Mouse (Mus musculus) heart, postnatal 36 days (tissue): ENCODE results near the gene Cyp1a2. TPM values are rescaled to one million over a fixed set of nuclear protein-coding genes. Genes with fewer than 3 reads are reported as not detected.
"Not testable (repeated sequence)": the region's sequence is repeated elsewhere in the genome, so short reads cannot be mapped to it uniquely, and the experiment has no call there.

ENCODE experiments used
- DNase-seq, 2 experiments: peaks; one replicate each; pipeline ENCODE4 v3.0.0; 2021 to 2022
- intact Hi-C: fragments of 180-260 bp; cut with DNase I; formaldehyde crosslinking; loops from one replicate; pipeline ENCODE4 v1.15.1; 2025
- total RNA-seq, 2 experiments: library from RNA; stranded (reverse); gene quantifications; 2 replicates each; pipeline ENCODE4 v1.2.3; 2021

Gene Cyp1a2
- total RNA-seq = not detected

DNA sequence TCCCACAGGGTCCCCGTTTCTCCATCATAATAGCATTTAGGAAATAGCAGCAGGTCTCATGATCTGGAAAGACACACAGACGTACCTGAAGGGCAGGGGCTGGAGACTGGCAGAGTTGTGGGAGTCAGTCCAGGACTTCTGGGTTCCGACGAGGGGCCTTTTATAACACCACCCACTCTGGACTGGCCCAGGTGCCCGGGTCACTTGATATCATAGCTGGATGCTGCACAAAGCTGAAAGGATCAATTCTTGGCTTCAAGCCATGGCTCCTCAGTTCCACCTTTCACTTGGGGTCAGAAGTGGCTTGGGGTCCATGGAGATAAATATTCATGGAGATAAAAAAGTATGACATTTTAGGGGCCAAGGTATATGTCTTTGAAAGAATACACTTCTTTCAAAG, at the start of gene Cyp1a2:
TSS of gene Cyp1a2 (minus strand) at position 184 of the 400 bp plus-strand sequence.
- intact Hi-C loops = no loop called here
- DNase-seq = no peak

DNA sequence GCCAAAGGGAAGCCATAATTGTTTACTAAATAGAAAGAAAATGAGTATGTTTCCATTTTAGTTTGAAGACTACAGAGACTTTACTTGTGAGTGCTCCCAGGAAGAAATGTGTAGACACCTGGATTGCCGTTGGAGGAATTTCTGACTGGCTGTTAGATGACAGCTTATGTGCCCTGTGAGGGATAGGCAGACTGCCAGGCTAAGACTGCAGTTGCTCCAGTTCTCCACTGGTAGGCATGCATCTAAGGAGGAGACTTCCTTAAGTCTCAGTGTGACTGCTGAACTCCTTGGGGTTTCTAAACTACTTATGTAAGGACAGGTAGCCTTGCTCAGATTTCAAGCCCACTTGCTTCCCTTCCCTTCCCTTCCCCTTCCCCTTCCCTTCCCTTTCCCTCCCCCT, 44.8 kb upstream of the Cyp1a2 start:
- intact Hi-C loops = no loop called here
- no peak for DNase-seq

DNA sequence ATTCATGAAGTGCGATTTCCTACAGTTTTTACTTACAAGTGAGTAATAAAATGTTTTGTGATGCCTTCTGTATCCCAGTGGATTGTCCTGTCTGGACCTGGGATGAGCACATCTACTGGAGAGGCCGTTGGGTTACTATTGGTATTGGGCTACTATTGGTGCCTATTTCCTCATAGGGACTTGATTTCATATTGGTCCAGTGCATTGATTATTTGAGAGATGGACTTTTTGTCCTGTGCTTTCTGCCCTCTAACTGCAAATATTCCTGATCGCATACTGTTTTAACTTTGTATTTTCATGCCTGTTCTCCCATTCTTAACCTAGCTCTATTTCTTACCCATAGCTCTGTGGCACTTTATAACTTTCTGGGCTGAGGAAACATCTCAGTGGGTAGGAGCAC, 41.2 kb upstream of the Cyp1a2 start:
- no peak for DNase-seq
- intact Hi-C loops = no loop called here

DNA sequence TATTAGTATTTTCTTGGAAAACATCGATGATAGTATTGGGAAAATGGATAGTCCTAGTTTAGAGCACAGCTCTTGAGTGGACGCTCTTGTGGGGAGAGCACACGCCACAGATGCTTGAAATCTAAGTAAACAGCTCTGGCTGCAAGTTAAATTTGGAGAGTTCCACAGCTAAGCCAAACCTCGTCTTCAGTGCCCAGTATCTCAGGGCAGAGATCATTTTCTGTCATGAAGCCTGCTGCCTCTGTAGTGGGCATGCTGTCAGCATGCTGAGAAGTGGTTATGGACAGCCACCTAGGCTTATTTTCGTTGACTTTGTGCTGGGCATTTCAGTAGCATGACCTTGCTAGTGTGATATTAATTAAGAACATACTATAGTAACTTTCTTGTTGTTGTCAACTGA, 40.3 kb upstream of the Cyp1a2 start:
- intact Hi-C loops = no loop called here
- no peak for DNase-seq

DNA sequence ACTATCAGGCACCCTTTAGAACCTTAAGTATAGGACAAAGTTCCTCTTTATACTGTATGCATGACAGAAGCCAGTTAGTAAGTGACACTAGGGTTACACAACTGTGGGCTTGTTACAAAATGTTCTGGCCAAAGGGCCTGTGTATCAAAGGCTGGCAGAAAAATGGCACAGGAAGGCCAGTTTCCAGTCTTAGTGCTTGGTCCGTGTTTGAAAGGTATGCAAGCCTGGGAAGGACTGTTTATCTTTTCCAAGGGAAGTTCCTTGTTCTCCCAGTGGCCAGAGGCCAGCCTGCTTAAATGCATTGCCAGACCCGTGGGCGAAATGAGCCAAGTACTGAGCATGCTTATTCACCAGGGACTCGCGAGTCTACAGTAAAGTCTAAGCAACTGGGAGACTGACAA, 39.8 kb upstream of the Cyp1a2 start:
- DNase-seq = peak; percentile 81 to 84
- intact Hi-C loops = no loop called here

DNA sequence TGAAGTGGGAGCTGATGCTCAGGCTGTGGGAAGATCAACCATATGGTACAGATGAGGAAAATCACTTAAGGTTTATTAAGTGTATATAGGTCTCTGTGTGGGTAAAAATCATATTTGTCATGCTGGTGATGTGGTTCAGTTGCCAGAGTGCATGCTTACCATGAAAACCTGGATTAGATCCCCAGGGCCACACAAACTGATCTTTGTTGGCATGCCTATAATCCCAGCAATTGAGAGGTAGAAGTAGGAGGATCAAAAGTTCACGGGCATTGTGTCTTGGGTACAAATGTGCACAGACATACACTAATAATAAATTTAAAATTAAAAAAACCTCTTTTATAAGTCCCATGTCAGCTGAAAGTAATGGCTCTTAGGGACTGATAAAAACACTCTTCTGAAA, 38.9 kb upstream of the Cyp1a2 start:
- intact Hi-C loops = no loop called here
- no peak for DNase-seq

DNA sequence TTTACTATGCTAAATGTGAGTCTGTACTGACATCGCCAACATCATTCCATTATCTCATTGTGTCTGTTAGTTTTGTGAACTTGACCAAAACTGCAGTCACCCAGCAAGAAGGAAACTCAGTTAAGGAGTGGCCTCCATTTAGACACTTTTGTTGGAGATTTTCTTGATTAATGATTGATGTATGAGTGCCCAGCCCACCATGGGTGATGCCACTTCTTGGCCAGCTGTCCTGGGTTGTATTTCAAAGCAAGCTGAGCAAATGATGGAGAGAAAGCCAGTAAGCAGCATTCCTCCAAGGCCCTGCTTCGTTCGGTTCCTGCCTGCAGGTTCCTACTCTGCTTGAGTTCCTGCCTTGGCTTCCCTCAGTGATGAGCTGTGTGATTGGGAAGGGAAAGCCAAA, 37.2 kb upstream of the Cyp1a2 start:
- intact Hi-C loops = no loop called here

DNA sequence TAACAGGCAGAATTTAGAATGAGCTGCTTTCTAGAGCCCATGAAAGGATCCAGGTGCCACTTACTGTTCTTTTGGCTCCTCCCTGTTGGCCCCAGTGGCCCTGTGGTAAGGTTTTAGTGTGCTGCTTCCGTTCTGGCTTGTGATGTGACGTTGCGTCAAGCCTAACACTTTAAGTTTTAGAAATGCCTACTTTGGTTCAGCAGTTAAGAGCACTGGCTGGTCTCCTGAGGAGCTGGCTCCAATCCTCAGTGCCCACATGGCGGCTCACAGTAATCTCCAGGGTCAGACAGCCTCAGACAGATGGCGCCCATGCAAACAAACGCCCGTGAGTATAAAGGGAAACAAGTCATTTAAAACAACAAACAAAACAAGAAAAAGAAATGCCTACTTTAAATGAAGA, 34.9 kb upstream of the Cyp1a2 start:
- intact Hi-C loops = no loop called here
- no peak for DNase-seq

More for the DNA sequence above, 37.2 kb upstream of the Cyp1a2 start:
- no peak for DNase-seq

DNA sequence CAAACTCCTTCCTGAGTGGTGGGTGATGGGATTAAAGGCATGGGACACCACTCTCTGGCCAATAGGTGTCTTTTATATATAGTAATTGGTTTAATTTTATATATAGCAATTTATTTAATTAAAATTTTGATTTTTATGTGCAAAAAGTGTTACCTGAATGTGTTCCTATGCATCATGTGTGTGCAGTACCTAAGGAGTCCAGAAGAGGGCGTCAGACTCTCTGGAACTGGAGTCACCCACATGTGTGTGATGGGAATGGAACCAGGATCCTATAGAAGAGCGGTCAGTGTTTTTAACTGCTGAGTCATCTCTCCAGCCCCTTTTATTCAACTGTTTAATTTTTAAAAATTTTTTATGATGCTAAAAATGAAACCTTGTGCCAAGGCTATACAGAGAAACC, 28.7 kb upstream of the Cyp1a2 start:
- intact Hi-C loops = no loop called here
- no peak for DNase-seq

DNA sequence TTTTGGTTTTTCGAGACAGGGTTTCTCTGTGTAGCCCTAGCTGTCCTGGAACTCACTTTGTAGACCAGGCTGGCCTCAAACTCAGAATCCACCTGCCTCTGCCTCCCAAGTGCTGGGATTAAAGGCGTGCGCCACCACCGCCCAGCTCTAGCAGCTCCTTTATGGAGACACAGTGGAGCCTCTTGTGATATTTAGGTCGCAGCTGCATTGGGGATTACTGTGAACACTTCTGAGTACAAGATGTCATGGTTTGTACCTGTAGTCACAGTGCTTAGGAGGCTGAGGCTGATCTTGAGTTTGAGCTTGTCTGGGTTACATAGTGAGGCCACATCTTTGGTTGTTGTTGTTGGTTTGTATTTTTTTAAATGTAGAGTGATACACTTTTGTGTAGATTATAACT, 26.7 kb upstream of the Cyp1a2 start:
- intact Hi-C loops, DNase-seq: not testable (repeated sequence)

DNA sequence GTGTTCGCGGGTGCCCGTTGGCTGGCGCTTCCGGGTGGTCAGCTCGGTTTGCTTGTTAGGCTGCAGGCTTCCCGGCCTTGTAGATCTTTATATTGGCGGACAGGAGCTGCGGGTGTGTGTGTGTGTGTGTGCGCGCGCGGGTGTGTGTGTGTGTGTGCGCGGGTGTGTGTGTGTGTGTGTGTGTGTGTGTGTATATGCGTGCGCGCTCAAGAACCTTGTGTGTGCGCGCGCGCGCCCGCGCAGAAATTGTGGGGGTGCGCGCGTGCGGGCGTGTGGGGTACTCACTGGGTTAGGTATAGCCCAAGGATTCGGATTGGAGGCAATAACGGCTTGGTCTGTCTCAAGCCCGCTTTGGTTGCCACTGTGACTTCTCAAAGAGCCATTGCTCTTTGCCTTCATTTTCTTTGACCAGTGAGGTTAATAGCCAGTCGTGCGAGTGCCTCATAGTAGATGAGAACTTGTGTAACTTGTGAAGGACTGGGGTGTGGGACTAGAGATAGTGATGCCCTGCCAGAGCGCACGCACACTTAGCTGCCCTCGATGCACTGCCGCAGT, 25.3 kb upstream of the Cyp1a2 start:
- no peak for DNase-seq
- intact Hi-C loops = loop anchor here (5.0 kb wide), 1 partner anchor 46 kb away; no protein-coding TSS in a partner anchor

DNA sequence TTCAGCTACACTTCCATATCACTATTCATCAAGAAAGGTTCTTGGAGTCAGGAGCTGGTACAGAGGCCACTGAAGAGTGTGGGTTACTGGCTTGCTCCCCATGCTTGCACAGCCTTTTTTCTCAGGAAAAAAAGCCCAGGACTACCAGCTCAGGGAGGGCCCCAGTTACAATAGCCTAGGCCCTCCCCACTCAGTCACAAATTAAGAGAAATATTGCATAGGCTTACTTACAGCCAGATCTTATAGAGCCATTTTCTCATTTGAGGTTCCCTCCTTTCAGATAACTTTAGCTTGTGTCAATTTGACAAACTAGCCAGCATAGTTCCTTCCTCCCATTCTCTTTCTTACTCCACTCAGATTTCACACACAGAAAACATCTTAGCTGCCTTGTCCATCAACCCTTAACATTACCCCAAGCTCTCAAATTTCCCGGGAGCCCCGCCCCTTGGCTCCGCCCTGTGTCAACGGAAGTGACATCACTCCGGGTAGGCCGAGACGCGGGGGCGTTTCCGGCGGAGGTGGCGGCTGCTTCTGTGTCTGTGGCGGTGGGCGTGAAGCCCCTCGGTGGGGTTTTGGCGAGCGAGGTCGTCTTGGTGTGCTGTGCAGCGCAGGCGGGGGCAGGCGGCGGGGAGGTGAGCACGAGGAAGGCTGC, 24.7 kb upstream of the Cyp1a2 start, which contains the start of gene Edc3:
TSS of gene Edc3 (plus strand) at position 473 of the 652 bp plus-strand sequence.
- intact Hi-C loops = loop anchor here (5.0 kb wide), 1 partner anchor 46 kb away; no protein-coding TSS in a partner anchor
- DNase-seq = peak; percentile 90

DNA sequence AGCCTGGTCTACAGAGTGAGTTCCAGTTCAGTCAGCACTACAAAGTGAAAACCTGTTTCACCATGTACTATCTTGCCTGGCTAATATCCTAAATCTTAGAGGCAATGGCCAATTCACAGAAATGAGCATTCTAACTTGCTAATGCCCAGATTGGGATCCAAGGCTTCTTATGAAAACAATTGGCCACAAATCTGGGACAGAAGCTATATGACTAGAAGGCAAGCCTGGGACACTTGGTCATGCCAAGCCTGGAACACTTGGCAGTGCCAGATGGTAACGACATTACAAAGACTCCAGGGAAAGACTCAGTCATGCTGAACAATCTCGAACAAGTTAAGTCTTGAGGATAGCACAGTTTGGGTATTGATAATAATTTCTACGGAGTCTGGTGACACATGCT, 23.0 kb upstream of the Cyp1a2 start:
- DNase-seq = no peak
- intact Hi-C loops = loop anchor here (5.0 kb wide), 1 partner anchor 44 kb away; no protein-coding TSS in a partner anchor

DNA sequence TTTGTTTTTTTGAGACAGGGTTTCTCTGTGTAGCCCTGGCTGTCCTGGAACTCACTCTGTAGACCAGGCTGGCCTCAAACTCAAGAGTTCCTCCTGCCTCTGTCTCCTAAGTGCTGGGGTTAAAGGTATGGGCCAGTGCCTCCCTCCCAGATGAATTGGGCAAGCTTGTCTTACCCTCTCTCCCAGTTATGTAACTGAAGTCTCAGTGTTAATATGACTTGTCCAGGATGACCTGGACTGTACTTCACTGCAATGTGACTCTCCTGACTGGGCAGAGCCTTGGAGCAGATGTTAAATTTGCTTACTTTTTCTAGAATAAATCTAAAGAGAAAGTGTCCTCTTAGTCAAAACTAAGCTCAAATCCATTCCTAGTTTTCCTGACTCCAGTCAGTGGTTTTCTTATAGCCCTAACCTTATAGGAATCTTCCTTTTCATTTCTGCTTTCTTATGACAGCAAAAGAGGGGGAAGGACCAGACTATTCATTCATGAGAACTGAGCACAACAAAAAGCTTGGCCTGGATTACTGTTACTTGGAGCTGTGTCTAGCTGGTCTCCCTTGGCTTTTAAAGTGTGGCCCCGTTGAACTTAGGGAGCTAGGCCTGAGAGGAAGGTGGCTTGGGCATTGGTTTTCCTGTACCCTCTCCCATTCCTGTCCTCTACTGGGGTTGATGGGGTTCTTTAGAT, 15.1 kb upstream of the Cyp1a2 start:
- DNase-seq = no peak
- intact Hi-C loops = no loop called here

DNA sequence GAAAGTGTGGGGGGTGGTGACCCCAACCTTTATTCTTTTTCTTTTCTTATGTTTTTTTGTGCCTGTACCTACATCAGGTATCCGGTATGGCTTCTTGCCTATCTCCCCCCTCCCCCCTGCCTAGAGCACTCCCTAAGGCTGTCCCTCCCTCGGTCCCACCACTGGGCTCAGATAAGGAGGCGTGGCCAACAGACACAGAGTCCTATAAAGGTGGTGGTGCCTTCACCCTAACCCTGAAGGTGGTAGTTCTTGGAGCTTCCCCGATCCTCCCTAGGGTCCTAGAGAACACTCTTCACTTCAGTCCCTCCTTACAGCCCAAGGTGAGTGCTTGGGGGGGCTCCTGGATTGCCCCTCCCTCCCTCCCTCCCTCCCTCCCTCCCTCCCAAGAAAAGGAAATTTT, 13.9 kb upstream of the Cyp1a2 start:
- intact Hi-C loops = no loop called here
- DNase-seq = no peak

DNA sequence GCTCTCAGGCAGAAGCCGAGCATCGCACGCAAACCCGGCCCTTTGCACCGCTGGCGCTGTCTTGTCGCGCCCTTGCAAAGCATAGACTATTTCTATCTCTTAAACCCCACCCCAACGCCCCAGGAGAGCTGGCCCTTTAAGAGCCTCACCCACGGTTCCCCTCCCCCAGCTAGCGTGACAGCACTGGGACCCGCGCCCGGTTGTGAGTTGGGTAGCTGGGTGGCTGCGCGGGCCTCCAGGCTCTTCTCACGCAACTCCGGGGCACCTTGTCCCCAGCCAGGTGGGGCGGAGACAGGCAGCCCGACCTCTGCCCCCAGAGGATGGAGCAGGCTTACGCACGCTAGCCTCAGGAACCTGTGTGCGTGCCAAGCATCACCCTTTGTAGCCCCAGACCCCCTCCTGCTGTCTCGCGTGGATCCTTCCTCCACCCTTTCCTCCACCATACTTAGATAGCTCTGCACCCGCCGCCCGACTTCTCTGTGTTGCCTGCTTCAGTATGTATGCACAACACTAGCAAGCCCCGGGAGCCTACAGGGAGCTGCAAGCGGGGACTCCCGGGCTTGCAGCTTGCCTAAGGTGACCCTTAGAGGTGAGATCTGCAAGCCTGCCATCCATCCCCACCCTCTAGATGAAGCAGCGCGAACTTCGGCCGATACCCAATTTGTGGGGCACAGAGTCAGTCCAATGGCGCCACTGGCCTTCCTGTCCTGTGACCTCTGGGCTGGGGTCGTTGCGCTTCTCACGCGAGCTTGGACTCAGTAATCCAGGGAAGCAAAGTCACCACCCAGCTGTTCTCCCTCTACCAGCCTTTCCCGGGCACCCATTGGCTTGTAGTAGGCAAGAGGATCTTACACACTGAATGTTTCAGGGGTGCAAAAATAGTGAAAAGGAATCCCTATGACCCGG, 13.1 kb upstream of the Cyp1a2 start:
- peak; percentile 35 to 62 for DNase-seq
- intact Hi-C loops = no loop called here

DNA sequence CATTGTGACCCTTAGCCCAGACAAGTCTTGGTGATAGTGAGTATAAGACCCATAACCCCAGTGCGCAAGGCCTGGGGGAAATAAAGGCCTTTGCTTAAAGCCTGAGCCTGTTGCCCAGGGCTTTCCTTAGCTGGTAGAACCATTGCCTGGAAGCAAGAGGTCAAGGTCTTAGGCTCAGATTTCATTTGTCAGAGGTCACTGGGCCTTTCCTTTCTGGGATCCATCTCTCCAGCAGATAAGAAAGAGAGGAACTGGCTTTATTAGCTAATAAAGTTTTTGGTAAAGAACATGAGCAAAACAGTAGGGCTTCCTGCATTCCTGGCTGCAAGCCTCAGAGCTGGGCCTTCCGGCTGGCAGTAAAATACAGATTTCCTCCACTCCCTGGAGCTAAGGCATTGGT, 10.6 kb upstream of the Cyp1a2 start:
- intact Hi-C loops = no loop called here
- no peak for DNase-seq

DNA sequence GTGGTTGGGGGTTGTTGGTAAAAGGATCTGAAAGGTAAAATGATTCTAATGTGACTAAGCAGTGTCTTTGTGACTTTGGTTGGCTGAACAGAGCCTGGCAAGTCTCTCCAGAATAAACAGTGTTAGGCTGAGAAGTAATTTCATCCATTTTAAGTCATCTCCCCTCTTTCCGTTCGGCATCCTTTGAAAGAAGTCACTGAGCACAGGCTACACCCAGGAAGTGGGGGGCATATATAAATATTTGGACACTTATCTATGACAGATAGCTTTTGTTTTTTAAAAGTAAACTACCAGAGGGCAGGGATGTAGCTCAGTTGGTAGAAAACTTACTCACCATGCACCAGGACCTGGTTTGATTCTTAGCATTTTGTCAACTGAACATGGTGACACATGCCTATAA, 5.1 kb upstream of the Cyp1a2 start:
- DNase-seq = no peak
- intact Hi-C loops = no loop called here

DNA sequence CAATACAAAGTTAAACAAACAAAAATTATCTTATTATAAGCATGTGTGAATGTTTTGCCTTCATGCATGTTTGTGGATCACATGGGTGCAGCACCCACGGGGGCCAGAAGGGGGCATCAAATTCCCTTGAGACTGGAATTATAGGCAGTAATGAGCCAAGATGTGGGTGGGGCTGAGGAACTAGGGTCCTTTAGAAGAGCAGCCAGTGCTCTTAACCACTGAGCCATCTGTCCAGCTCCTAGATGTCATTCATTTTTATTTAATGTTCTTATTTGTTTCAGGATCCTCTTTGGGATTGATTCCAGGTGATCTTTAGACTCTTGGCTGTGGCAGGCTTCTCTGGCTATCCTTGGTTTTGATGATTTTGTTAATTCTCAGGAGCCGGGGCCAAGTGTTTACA, 4.7 kb upstream of the Cyp1a2 start:
- intact Hi-C loops = no loop called here

DNA sequence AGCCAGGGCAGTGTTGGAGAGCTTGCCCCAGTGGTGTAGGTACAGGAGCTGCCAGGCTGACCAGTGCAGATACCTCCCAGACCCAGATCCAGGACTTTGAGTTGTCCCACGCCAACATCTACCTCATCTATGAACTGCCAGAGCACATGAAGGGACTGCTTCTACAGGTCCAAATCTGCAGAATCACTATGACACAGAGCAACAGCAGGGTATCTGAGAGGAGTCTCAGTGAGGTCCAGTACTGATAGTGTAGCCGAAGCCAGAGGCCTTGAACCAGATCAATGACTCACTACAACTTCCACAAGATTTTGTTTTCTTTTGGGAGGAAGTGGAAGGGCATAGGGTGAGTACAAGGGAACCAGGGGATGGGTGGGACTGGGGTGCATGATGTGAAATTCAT, 4.2 kb upstream of the Cyp1a2 start, which contains the start of gene Cyp1a1:
TSS of gene Cyp1a1 (plus strand) at position 178 of the 400 bp plus-strand sequence.
- intact Hi-C loops = no loop called here
- no peak for DNase-seq

More for the DNA sequence above, 4.7 kb upstream of the Cyp1a2 start:
- no peak for DNase-seq

DNA sequence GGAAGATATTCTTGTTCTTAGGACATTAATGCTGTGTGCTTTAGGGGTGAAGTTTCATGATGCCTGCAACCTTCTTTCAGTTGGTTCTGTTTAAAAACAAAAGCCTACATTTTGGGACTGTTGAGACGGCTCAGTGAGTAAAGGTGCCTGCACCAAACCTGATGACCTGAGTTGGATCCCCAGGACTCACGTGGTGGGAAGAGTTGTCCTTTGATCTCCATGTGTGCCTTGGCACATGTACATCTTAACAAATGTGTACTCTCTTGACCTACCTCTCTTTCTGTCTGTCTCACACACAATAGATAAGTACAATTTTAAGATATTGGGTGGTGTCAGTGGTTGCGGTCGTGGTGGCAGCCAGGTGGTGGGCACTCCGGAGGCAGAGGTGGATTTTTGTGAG, 2.5 kb upstream of the Cyp1a2 start:
- no peak for DNase-seq
- intact Hi-C loops = no loop called here
